Mouse (Mus musculus) G1E (cell line): ENCODE data around the gene E330014E10Rik. TPM values are rescaled to one million over a fixed set of nuclear protein-coding genes. Genes with fewer than 3 reads are reported as not detected.
"Not testable (repeated sequence)": the region's sequence is repeated elsewhere in the genome, so short reads cannot be mapped to it uniquely, and the experiment has no call there.

Source experiments
- ATAC-seq: 2 replicates; pipeline ENCODE4 v1.8.0; 2016; ENCODE audit warnings: mild to moderate bottlenecking; ENCODE audit not compliant: insufficient number of reproducible peaks, poor library complexity, low FRiP score, severe bottlenecking; ENCODE audit errors: extremely low read depth
- DNase-seq: peaks from one replicate; pipeline ENCODE4 v3.0.0; 2012; ENCODE audit warnings: low spot score
- H3K27me3 ChIP-seq: 2 replicates; pipeline ENCODE4 v1.6.1; 2012; ENCODE audit warnings: mild to moderate bottlenecking, low read length, inconsistent platforms; ENCODE audit not compliant: insufficient read depth
- H3K36me3 ChIP-seq: replicated peaks from 2 replicates; pipeline ENCODE3; 2012; ENCODE audit warnings: mild to moderate bottlenecking, inconsistent platforms
- H3K4me1 ChIP-seq: 2 replicates; pipeline ENCODE4 v1.6.1; 2012; ENCODE audit warnings: low read depth, low read length, inconsistent platforms, mixed read lengths; ENCODE audit not compliant: insufficient read depth
- H3K4me3 ChIP-seq: 2 replicates; pipeline ENCODE4 v1.5.1; 2012; ENCODE audit warnings: low read depth, mild to moderate bottlenecking, inconsistent platforms, low read length, moderate library complexity, mixed read lengths
- H3K9me3 ChIP-seq: replicated peaks from 2 replicates; pipeline ENCODE4 v1.6.1; 2012; ENCODE audit warnings: inconsistent platforms
- CTCF ChIP-seq: IDR thresholded peaks from 2 replicates; pipeline ENCODE4 v1.5.1; 2012; ENCODE audit warnings: low read depth, low read length, inconsistent platforms, mixed read lengths
- GATA1 ChIP-seq: IDR thresholded peaks from 2 replicates; pipeline ENCODE4 v1.6.1; 2012; ENCODE audit warnings: borderline replicate concordance, low read length, inconsistent platforms, mixed read lengths
- GATA2 ChIP-seq: IDR thresholded peaks from 2 replicates; pipeline ENCODE4 v1.6.1; 2012; ENCODE audit warnings: low read depth, low read length, inconsistent platforms, borderline replicate concordance
- POLR2AphosphoS5 ChIP-seq: IDR thresholded peaks from 2 replicates; pipeline ENCODE4 v1.6.1; 2012; ENCODE audit warnings: low read depth, low read length, inconsistent platforms; ENCODE audit not compliant: insufficient replicate concordance
- TAL1 ChIP-seq: conservative IDR thresholded peaks from 2 replicates; pipeline ENCODE4 v1.6.1; 2012; ENCODE audit warnings: low read depth, low read length, inconsistent platforms, mixed read lengths
- polyA plus RNA-seq: library from polyadenylated mRNA; stranded (reverse); fragments of >175 nt; gene quantifications from 2 replicates; pipeline ENCODE4 v1.2.3, GENCODE M21; 2012
- total RNA-seq, 2 experiments: library from RNA; stranded (forward) in 1 of 2; stranded (reverse) in 1 of 2; fragments of 200-1000 nt in 1 of 2; fragments of >200 nt in 1 of 2; fragmentation: Nextera tagmentation in 1 of 2; gene quantifications; 2 replicates each; pipeline ENCODE4 v1.2.3; 2014 to 2017

E330014E10Rik gene
- not detected in 2 replicates for total RNA-seq (2014; fragmentation: Nextera tagmentation)
- total RNA-seq (2017), result not detected in 2 replicates
- polyA plus RNA-seq, result not detected in 2 replicates

GRCm38 (mm10) chr5:95775690-95776089 is at the start of gene E330014E10Rik:
Gene E330014E10Rik (plus strand): TSS chr5:95775990.
- not testable (repeated sequence) for ATAC-seq, H3K27me3 ChIP-seq, H3K4me1 ChIP-seq

GRCm38 (mm10) chr5:95736073-95736472 is 39.7 kb upstream of the E330014E10Rik start, which contains the start of gene Gm7978:
Gene Gm7978 (minus strand): TSS chr5:95736173.
- not testable (repeated sequence) for H3K27me3 ChIP-seq, DNase-seq, H3K36me3 ChIP-seq, H3K9me3 ChIP-seq, ATAC-seq, H3K4me1 ChIP-seq, H3K4me3 ChIP-seq

More at GRCm38 (mm10) chr5:95775690-95776089, at the start of gene E330014E10Rik:
- H3K36me3 ChIP-seq, DNase-seq, H3K4me3 ChIP-seq, H3K9me3 ChIP-seq: not testable (repeated sequence)

GRCm38 (mm10) chr5:95741714-95742113 is 34.1 kb upstream of the E330014E10Rik start, which contains the start of gene Gm7982:
Gene Gm7982 (plus strand): TSS chr5:95742014.
- H3K4me1 ChIP-seq, H3K9me3 ChIP-seq: not testable (repeated sequence)

GRCm38 (mm10) chr5:95810841-95811240 is 35.1 kb downstream of the E330014E10Rik start:
- H3K27me3 ChIP-seq, H3K9me3 ChIP-seq, ATAC-seq, DNase-seq, H3K4me1 ChIP-seq, H3K36me3 ChIP-seq, H3K4me3 ChIP-seq: not testable (repeated sequence)

More at GRCm38 (mm10) chr5:95741714-95742113, 34.1 kb upstream of the E330014E10Rik start, which contains the start of gene Gm7982:
- DNase-seq, H3K4me3 ChIP-seq, H3K36me3 ChIP-seq, ATAC-seq, H3K27me3 ChIP-seq: not testable (repeated sequence)

- H3K9me3 ChIP-seq, result peaks cover 4% of the 10 kb centered on the region; the same call in 1 of the 2 replicates
- H3K36me3 ChIP-seq, result no peaks in the 10 kb centered on the region
- DNase-seq (no peak), ATAC-seq (no peak)
- H3K4me3 ChIP-seq, result no peak overlapping the region
- TF ChIP-seq CTCF, result no peak
- TF ChIP-seq TAL1, result no peak
- no peak for TF ChIP-seq GATA2
- no peak for TF ChIP-seq POLR2AphosphoS5
- no peak for TF ChIP-seq GATA1
- H3K27me3 ChIP-seq, result no peaks in the 10 kb centered on the region
- H3K4me1 ChIP-seq, result no peaks in the 10 kb centered on the region
Measured at GRCm38 (mm10) chr5:95836580-95836979, 60.8 kb downstream of the E330014E10Rik start.

GRCm38 (mm10) chr5:95854030-95854429 is 78.2 kb downstream of the E330014E10Rik start:
- Histone ChIP-seq H3K9me3 (peaks cover 2% of the 10 kb centered on the region; the same call in 1 of the 2 replicates), H3K27me3 (no peaks in the 10 kb centered on the region), H3K36me3 (no peaks in the 10 kb centered on the region), H3K4me3 (no peak overlapping the region), H3K4me1 (no peaks in the 10 kb centered on the region)
- no peak for ATAC-seq
- no peak for DNase-seq
- TF ChIP-seq GATA1 (no peak), GATA2 (no peak), TAL1 (no peak), POLR2AphosphoS5 (no peak), CTCF (no peak)

Other genes with a start within 250 kb of the E330014E10Rik start
- gene Gm7971, start 181.1 kb upstream of the E330014E10Rik start, total RNA-seq (2014; fragmentation: Nextera tagmentation), result not detected in 2 replicates
- 0.22 TPM in 1 of 2 replicates, not detected in the other for gene Gm7971, start 181.1 kb upstream of the E330014E10Rik start, total RNA-seq (2017)
- not detected in 2 replicates for gene Gm7971, start 181.1 kb upstream of the E330014E10Rik start, polyA plus RNA-seq
- not detected in 2 replicates for gene Gm7978, start 39.8 kb upstream of the E330014E10Rik start, total RNA-seq (2014; fragmentation: Nextera tagmentation)
- 0.05 TPM in 1 of 2 replicates, not detected in the other for gene Gm7978, start 39.8 kb upstream of the E330014E10Rik start, total RNA-seq (2017)
- not detected in 2 replicates for gene Gm7978, start 39.8 kb upstream of the E330014E10Rik start, polyA plus RNA-seq
- not detected in 2 replicates for gene Gm7982, start 34.0 kb upstream of the E330014E10Rik start, total RNA-seq (2014; fragmentation: Nextera tagmentation)
- gene Gm7982, start 34.0 kb upstream of the E330014E10Rik start, total RNA-seq (2017), result 0.11 TPM in 1 of 2 replicates, not detected in the other
- gene Gm7982, start 34.0 kb upstream of the E330014E10Rik start, polyA plus RNA-seq, result not detected in 2 replicates
- not detected in 2 replicates for gene Cxcl13, start 181.0 kb downstream of the E330014E10Rik start, total RNA-seq (2014; fragmentation: Nextera tagmentation)
- gene Cxcl13, start 181.0 kb downstream of the E330014E10Rik start, total RNA-seq (2017), result not detected in 2 replicates
- gene Cxcl13, start 181.0 kb downstream of the E330014E10Rik start, polyA plus RNA-seq, result not detected in 2 replicates